Mouse (Mus musculus): Measurements from ENCODE around the gene Selp. TPM values are rescaled to one million over a fixed set of nuclear protein-coding genes. Genes with fewer than 3 reads are reported as not detected.

Gene Selp
- 1 to 10 TPM in 1 of 2 experiments, under 1 TPM in 1; 0.81 to 1.5 TPM for total RNA-seq (2021)
- long read RNA-seq, experiment 1, partial matches to known transcripts, result 1 of 2 reads
- long read RNA-seq, experiment 1, other reads (novel, unspliced or antisense), result 0 of 2 reads
- long read RNA-seq, experiment 2, partial matches to known transcripts, result 0 of 1 reads
- long read RNA-seq, experiment 2, other reads (novel, unspliced or antisense), result 0 of 1 reads

- DNase-seq (ENCODE audit: low spot score in 2 of 2), result no peak
Measured at GRCm38 (mm10) chr1:164114947-164115493, at the start of gene Selp. Gene Selp, plus strand, starts transcription at chr1:164115264.

GRCm38 (mm10) chr1:164069261-164069660 lies 45.8 kb upstream of the Selp start:
- no peak for DNase-seq (ENCODE audit: low spot score in 2 of 2)

DNA sequence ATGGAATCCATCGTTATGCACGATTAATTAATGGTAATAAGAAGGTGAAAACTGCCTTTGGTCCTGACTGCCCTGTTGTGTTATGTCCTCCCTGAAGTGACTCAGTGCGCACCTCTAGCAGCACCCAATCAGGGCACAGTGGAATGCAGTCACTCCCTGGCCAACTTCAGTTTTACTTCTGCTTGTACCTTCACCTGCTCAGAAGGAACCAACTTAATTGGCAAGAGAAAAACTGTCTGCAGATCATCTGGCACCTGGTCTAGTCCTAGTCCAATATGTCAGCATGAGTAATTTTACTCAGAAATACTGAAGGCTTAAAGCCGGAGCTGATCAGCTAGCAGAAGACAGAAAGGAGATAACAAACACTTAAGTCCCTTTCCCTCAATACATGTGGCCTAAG lies 44.6 kb upstream of the Selp start:
- no peak for DNase-seq (ENCODE audit: low spot score in 2 of 2)

- DNase-seq (ENCODE audit: low spot score in 2 of 2), result no peak
Measured at GRCm38 (mm10) chr1:164071111-164071510, 44.0 kb upstream of the Selp start.

GRCm38 (mm10) chr1:164072001-164072400 lies 43.1 kb upstream of the Selp start:
- no peak for DNase-seq (ENCODE audit: low spot score in 2 of 2)

DNA sequence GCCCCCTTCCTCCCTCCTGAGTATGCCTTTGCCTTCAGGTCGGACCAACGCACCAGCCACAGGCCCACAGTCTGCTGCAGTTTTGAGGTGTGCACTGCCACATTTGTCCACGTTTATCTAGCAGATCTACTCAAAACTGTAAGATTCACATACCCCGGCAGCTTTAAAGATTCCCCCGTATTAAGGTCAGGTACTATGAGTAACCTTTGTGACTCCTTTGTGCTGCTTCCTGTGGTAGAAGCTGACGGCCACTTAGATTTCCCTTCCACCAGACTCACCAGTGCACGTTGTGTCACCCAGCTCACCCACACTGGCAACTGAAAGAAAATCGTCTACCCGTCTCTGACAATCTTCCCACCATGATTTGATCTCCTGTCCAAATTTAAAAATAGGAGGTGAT lies 42.0 kb upstream of the Selp start:
- no peak for DNase-seq (ENCODE audit: low spot score in 2 of 2)

DNA sequence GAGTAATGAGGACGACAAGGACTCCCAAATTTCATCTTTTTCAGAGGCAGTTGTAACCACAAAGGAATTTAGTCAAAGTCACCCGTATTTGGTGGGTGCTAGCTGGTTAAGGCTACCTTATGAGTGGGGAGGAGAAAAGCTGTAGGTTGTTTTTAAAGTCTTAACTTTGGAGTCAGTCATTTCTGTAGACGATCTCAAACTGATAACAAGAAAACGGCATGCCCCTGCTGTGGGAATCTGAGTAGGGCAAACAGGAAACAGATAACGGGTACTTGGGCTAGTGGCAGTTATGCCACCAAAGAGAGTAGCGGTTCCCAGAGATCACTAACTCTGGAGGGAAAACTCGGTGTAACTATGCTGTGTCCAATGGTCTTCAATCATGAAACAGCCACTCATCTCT lies 41.3 kb upstream of the Selp start:
- no peak for DNase-seq (ENCODE audit: low spot score in 2 of 2)

DNA sequence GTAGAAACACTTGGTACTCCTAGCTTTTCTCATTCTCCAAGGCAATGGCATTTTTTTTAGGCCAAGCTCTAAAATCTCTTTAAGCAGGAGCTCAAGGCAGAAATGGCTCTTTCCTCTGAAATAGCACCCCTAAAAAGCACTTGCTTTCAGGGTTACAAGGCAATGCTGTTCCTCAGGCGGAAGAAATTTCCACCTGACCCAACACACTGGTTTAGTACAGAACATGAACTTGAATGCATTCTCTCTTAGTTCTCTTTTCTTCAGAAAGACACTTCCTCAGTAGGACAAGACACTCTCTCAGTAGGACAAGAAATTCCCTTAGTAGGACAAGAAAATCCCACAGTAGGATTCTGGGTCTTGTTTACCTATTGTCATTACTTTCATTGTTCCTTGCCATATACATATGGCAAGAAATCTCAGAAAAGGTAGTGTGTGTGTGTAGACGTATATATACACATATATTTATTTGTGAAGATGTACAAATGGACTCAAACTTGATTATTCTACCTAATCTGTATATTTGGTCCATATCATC lies 40.4 kb upstream of the Selp start:
- no peak for DNase-seq (ENCODE audit: low spot score in 2 of 2)

- DNase-seq (ENCODE audit: low spot score in 2 of 2), result no peak
Measured at GRCm38 (mm10) chr1:164075416-164075815, 39.6 kb upstream of the Selp start.

DNA sequence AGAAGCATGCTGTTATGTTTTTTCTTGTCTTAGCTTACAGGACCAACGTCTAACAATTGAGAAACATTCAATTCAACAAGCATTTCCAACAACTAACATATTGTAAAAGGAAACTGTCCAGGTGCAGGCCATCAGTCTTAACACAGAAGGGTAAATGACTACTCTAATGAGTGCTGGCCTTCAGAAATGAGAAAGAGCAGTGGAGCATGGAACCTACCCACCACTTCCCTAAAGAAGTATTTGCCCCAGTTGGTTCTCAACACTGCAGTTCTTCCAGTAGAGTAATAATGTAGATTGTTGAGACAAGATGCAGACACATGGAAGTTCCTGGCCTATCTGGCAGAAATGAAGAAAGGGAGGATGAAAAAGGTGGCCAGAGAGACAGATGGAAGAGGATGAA lies 38.6 kb upstream of the Selp start:
- no peak for DNase-seq (ENCODE audit: low spot score in 2 of 2)

GRCm38 (mm10) chr1:164077031-164077430 lies 38.0 kb upstream of the Selp start:
- DNase-seq (ENCODE audit: low spot score in 2 of 2), result no peak

- DNase-seq (ENCODE audit: low spot score in 2 of 2), result no peak
Measured at GRCm38 (mm10) chr1:164078323-164078741, 36.7 kb upstream of the Selp start.

DNA sequence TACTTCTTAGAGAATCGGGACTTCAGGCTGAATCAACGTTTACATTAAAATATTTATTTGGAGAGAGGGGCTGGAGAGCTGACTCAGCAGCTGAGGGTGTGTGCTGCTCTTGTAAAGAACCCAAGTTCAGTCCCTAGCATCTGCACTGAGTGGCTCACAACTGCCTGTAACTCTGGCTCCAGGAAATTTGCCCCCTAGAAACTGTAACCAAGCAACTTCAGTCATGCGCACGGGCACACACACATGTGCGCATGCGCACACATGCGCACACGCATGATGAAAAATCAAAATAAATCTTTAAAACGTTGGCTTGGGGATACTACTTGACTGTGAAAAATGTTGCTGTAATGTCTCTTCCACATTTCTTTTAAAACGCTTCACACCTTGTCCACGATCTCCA lies 36.0 kb upstream of the Selp start:
- DNase-seq (ENCODE audit: low spot score in 2 of 2), result no peak

DNA sequence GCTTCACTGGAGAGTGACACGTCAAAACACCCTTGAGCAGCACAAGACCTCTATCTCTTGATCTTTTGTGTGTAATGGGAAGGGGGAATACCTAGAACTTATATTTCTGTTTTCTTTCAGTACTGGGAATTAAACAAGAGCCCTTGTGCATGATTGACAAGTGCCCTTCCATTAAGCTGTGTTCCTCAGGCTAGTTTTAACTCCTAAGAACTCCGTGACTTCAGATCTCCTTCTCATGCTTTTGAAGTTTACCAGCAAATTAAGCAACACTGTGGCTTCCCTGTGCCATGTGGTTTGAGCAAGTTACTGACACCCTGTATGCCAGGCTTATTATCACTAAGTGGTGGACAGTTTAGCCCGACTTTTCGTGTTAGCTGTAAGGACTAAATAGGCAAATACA lies 32.0 kb upstream of the Selp start:
- no peak for DNase-seq (ENCODE audit: low spot score in 2 of 2)

DNA sequence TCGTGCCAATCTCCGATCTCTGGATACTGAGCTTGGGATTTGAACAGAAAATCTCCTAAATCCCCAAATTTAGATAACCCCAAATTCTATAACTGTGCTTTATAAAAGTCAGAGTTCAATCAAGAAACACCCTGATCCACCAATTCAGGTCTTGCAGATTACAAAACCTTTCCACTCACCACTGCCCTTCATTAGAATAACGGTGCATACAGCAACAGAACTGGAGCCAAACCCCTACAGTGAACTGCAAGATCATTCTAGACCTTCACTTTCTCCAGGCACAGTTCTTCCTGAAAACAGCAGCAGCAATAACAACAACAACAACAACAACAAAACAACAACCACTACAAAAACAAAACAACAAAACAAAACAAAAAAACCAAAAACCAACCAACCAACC lies 28.3 kb upstream of the Selp start:
- DNase-seq (ENCODE audit: low spot score in 2 of 2), result no peak

DNA sequence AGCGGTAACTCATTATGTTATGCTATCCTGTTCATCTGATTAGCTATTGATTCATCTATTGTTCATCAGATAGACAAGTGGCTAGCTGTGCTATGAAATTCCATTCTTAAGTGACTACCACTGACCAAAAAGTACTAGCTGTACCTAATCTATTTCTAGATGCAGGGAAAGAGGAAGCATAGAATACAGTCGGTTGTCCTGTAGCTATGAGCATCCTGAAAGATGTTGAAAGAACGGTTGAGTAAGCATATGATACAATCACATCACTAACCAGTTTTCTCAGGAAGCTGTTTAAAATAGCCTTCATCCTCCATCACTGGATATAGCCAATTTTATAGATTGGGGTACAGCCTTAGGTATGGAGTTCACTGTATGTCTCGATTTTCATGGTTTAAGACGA lies 27.2 kb upstream of the Selp start:
- no peak for DNase-seq (ENCODE audit: low spot score in 2 of 2)

GRCm38 (mm10) chr1:164096780-164097179 lies 18.3 kb upstream of the Selp start:
- DNase-seq (ENCODE audit: low spot score in 2 of 2), result no peak

DNA sequence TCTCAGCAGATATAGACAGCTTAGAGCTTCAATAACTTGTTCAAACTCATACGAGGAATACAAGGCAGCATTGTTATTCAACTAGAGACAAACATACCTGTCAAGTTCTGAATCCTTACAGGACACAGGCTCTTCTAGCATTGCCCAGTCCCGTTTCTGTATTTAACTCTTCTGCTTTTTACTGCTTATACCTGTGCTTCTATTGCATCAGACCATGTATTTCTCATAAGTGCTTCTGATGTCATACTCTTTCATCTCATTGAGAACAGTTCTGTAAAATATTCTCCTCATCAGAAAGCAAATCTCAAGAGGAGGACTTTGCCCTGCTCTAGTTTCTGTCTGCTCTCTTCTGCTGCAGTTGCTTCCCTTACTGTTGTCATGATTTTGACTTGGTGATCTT lies 17.2 kb upstream of the Selp start:
- no peak for DNase-seq (ENCODE audit: low spot score in 2 of 2)

GRCm38 (mm10) chr1:164098372-164098771 lies 16.7 kb upstream of the Selp start:
- DNase-seq (ENCODE audit: low spot score in 2 of 2), result no peak

DNA sequence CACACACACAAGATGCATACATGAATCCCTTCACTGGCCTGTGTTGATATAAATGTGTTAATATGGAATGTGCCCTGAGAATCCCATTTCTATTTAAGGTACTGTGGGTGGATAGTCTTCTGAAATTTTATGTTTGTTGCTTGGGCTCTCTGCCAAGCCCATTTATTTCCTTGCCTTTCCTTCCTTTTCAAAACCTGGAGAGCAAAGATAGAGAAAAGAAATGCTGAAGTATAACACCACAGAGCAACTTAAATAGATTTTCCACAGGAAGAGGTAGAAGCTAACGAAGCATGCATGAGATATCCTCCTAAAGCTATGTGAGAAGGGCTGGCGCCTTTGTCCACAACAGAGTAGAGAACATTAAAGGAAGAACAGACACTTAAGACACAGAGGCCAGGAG lies 5.3 kb upstream of the Selp start:
- no peak for DNase-seq (ENCODE audit: low spot score in 2 of 2)

- no peak for DNase-seq (ENCODE audit: low spot score in 2 of 2)
Measured at GRCm38 (mm10) chr1:164110591-164111329, 4.3 kb upstream of the Selp start.

- DNase-seq (ENCODE audit: low spot score in 2 of 2), result no peak
Measured at GRCm38 (mm10) chr1:164114280-164114679, 784 bp upstream of the Selp start.

DNA sequence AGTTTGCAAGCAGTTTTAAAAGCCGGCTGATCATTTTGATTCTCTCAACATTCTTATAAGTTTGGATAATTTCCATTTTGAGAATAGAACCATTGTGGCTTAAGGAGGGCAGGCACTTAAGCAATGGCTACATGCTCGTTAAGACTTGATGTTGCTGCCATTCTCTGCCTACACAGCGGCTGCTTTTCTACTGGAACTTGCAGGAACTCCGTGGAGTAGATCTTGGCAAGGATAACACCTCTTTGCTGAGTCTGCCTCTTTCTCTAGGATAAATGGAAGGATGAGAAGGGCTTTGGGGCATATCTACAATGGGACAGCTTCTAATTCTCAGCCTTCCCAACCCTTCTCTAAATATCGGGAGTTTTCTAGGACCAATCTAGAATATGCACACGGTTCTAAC lies 583 bp downstream of the Selp start:
- DNase-seq (ENCODE audit: low spot score in 2 of 2), result no peak
